Mouse (Mus musculus) G1E (cell line): Measurements from ENCODE around the gene Caln1. TPM values are rescaled to one million over a fixed set of nuclear protein-coding genes. Genes with fewer than 3 reads are reported as not detected.

Experiments used
- ATAC-seq: 2 replicates; pipeline ENCODE4 v1.8.0; 2016; ENCODE audit warnings: mild to moderate bottlenecking; ENCODE audit not compliant: insufficient number of reproducible peaks, poor library complexity, low FRiP score, severe bottlenecking; ENCODE audit errors: extremely low read depth
- DNase-seq: peaks from one replicate; pipeline ENCODE4 v3.0.0; 2012; ENCODE audit warnings: low spot score
- H3K27me3 ChIP-seq: 2 replicates; pipeline ENCODE4 v1.6.1; 2012; ENCODE audit warnings: mild to moderate bottlenecking, low read length, inconsistent platforms; ENCODE audit not compliant: insufficient read depth
- H3K36me3 ChIP-seq: replicated peaks from 2 replicates; pipeline ENCODE3; 2012; ENCODE audit warnings: mild to moderate bottlenecking, inconsistent platforms
- H3K4me1 ChIP-seq: 2 replicates; pipeline ENCODE4 v1.6.1; 2012; ENCODE audit warnings: low read depth, low read length, inconsistent platforms, mixed read lengths; ENCODE audit not compliant: insufficient read depth
- H3K4me3 ChIP-seq: 2 replicates; pipeline ENCODE4 v1.5.1; 2012; ENCODE audit warnings: low read depth, mild to moderate bottlenecking, inconsistent platforms, low read length, moderate library complexity, mixed read lengths
- H3K9me3 ChIP-seq: replicated peaks from 2 replicates; pipeline ENCODE4 v1.6.1; 2012; ENCODE audit warnings: inconsistent platforms
- CTCF ChIP-seq: IDR thresholded peaks from 2 replicates; pipeline ENCODE4 v1.5.1; 2012; ENCODE audit warnings: low read depth, low read length, inconsistent platforms, mixed read lengths
- GATA1 ChIP-seq: IDR thresholded peaks from 2 replicates; pipeline ENCODE4 v1.6.1; 2012; ENCODE audit warnings: borderline replicate concordance, low read length, inconsistent platforms, mixed read lengths
- GATA2 ChIP-seq: IDR thresholded peaks from 2 replicates; pipeline ENCODE4 v1.6.1; 2012; ENCODE audit warnings: low read depth, low read length, inconsistent platforms, borderline replicate concordance
- POLR2AphosphoS5 ChIP-seq: IDR thresholded peaks from 2 replicates; pipeline ENCODE4 v1.6.1; 2012; ENCODE audit warnings: low read depth, low read length, inconsistent platforms; ENCODE audit not compliant: insufficient replicate concordance
- TAL1 ChIP-seq: conservative IDR thresholded peaks from 2 replicates; pipeline ENCODE4 v1.6.1; 2012; ENCODE audit warnings: low read depth, low read length, inconsistent platforms, mixed read lengths
- polyA plus RNA-seq: library from polyadenylated mRNA; stranded (reverse); fragments of >175 nt; gene quantifications from 2 replicates; pipeline ENCODE4 v1.2.3, GENCODE M21; 2012
- total RNA-seq, 2 experiments: library from RNA; stranded (forward) in 1 of 2; stranded (reverse) in 1 of 2; fragments of 200-1000 nt in 1 of 2; fragments of >200 nt in 1 of 2; fragmentation: Nextera tagmentation in 1 of 2; gene quantifications; 2 replicates each; pipeline ENCODE4 v1.2.3; 2014 to 2017

The Caln1 gene
- total and polyA plus RNA-seq, 3 experiments = 0.11 TPM; not detected in 2

GRCm38 (mm10) chr5:130563146-130563545 is 193.9 kb downstream of the Caln1 start:
- no peaks in the 10 kb centered on the region for H3K27me3 ChIP-seq
- H3K4me1 ChIP-seq = no peaks in the 10 kb centered on the region
- TF ChIP-seq GATA1 = no peak
- no peak for TF ChIP-seq TAL1
- TF ChIP-seq POLR2AphosphoS5 = no peak
- no peak for TF ChIP-seq CTCF
- TF ChIP-seq GATA2 = no peak
- no peaks in the 10 kb centered on the region for H3K36me3 ChIP-seq
- no peak overlapping the region for H3K4me3 ChIP-seq
- H3K9me3 ChIP-seq = peaks cover 50% of the 10 kb centered on the region
- ATAC-seq (no peak), DNase-seq (no peak)

GRCm38 (mm10) chr5:130566002-130566401 is 196.7 kb downstream of the Caln1 start:
- Histone ChIP-seq H3K4me3 (no peak overlapping the region), H3K9me3 (peaks cover 46% of the 10 kb centered on the region), H3K27me3 (no peaks in the 10 kb centered on the region), H3K4me1 (no peaks in the 10 kb centered on the region), H3K36me3 (no peaks in the 10 kb centered on the region)
- TF ChIP-seq GATA1 (no peak), CTCF (no peak), TAL1 (no peak), POLR2AphosphoS5 (no peak), GATA2 (no peak)
- ATAC-seq (no peak), DNase-seq (no peak)

- TF ChIP-seq GATA2 (no peak), TAL1 (no peak), POLR2AphosphoS5 (no peak), GATA1 (no peak), CTCF (no peak)
- Histone ChIP-seq H3K27me3 (no peaks in the 10 kb centered on the region), H3K4me3 (no peak overlapping the region), H3K9me3 (peaks cover 38% of the 10 kb centered on the region), H3K36me3 (no peaks in the 10 kb centered on the region), H3K4me1 (no peaks in the 10 kb centered on the region)
- ATAC-seq (no peak), DNase-seq (no peak)
These were observed 208.3 kb downstream of the Caln1 start for GRCm38 (mm10) chr5:130577581-130577980.

GRCm38 (mm10) chr5:130584042-130584441 is 214.8 kb downstream of the Caln1 start:
- DNase-seq = no peak
- H3K36me3 ChIP-seq = no peaks in the 10 kb centered on the region
- H3K9me3 ChIP-seq = peaks cover 33% of the 10 kb centered on the region
- no peak for ATAC-seq
- H3K27me3 ChIP-seq = no peaks in the 10 kb centered on the region
- no peaks in the 10 kb centered on the region for H3K4me1 ChIP-seq
- TF ChIP-seq TAL1 (no peak), CTCF (no peak), POLR2AphosphoS5 (no peak), GATA2 (no peak), GATA1 (no peak)
- no peak overlapping the region for H3K4me3 ChIP-seq

- Histone ChIP-seq H3K4me3 (no peak overlapping the region), H3K36me3 (no peaks in the 10 kb centered on the region), H3K4me1 (no peaks in the 10 kb centered on the region), H3K27me3 (no peaks in the 10 kb centered on the region), H3K9me3 (peaks cover 41% of the 10 kb centered on the region)
- TF ChIP-seq POLR2AphosphoS5 (no peak), CTCF (no peak), GATA1 (no peak), GATA2 (no peak), TAL1 (no peak)
- DNase-seq = no peak
- ATAC-seq = no peak
These were observed 217.0 kb downstream of the Caln1 start for GRCm38 (mm10) chr5:130586257-130586656.

GRCm38 (mm10) chr5:130596541-130596940 is 227.3 kb downstream of the Caln1 start:
- Histone ChIP-seq H3K9me3 (peaks cover 59% of the 10 kb centered on the region), H3K27me3 (no peaks in the 10 kb centered on the region), H3K4me1 (no peaks in the 10 kb centered on the region), H3K36me3 (no peaks in the 10 kb centered on the region), H3K4me3 (no peak overlapping the region)
- ATAC-seq = no peak
- no peak for TF ChIP-seq GATA1
- no peak for TF ChIP-seq GATA2
- no peak for TF ChIP-seq CTCF
- no peak for TF ChIP-seq TAL1
- no peak for TF ChIP-seq POLR2AphosphoS5
- DNase-seq = no peak

GRCm38 (mm10) chr5:130613657-130614056 is 244.4 kb downstream of the Caln1 start:
- peaks cover 65% of the 10 kb centered on the region for H3K9me3 ChIP-seq
- no peaks in the 10 kb centered on the region for H3K4me1 ChIP-seq
- TF ChIP-seq CTCF (no peak), GATA2 (no peak), POLR2AphosphoS5 (no peak), GATA1 (no peak), TAL1 (no peak)
- H3K4me3 ChIP-seq = no peak overlapping the region
- H3K27me3 ChIP-seq = no peaks in the 10 kb centered on the region
- ATAC-seq = no peak
- no peaks in the 10 kb centered on the region for H3K36me3 ChIP-seq
- no peak for DNase-seq
